Mouse (Mus musculus) midbrain, embryonic 16.5 days (tissue): ENCODE results near the gene Enox1. TPM values are rescaled to one million over a fixed set of nuclear protein-coding genes. Genes with fewer than 3 reads are reported as not detected.

Experiments
- ATAC-seq: fragments of 200-750 bp; cut with Nextera tagmentation; 2 replicates; pipeline ENCODE4 v1.8.0; 2017; ENCODE audit warnings: moderate TSS enrichment
- H3K27ac ChIP-seq: fragments of 300-500 bp; sonication (generic); 2 replicates; pipeline ENCODE4 v1.5.1; 2014; ENCODE audit warnings: mild to moderate bottlenecking, low read length, mixed read lengths
- H3K27me3 ChIP-seq: fragments of 300-500 bp; sonication (generic); 2 replicates; pipeline ENCODE4 v1.6.1; 2014; ENCODE audit warnings: low read depth, low read length, mixed read lengths; ENCODE audit not compliant: control insufficient read depth, insufficient read depth
- H3K36me3 ChIP-seq: fragments of 300-500 bp; sonication (generic); 2 replicates; pipeline ENCODE4 v1.6.1; 2014; ENCODE audit warnings: mild to moderate bottlenecking, low read length, moderate library complexity, mixed read lengths; ENCODE audit not compliant: control insufficient read depth, insufficient read depth
- H3K4me1 ChIP-seq: fragments of 300-500 bp; sonication (generic); 2 replicates; pipeline ENCODE4 v1.6.1; 2014; ENCODE audit warnings: mild to moderate bottlenecking, low read length, mixed read lengths; ENCODE audit not compliant: control insufficient read depth, insufficient read depth
- H3K4me2 ChIP-seq: fragments of 300-500 bp; sonication (generic); 2 replicates; pipeline ENCODE4 v1.6.1; 2014; ENCODE audit warnings: mild to moderate bottlenecking, low read length, mixed read lengths
- H3K4me3 ChIP-seq: fragments of 300-500 bp; sonication (generic); 2 replicates; pipeline ENCODE4 v1.5.1; 2014; ENCODE audit warnings: low read depth, mild to moderate bottlenecking, low read length, moderate library complexity, mixed read lengths
- H3K9ac ChIP-seq: fragments of 300-500 bp; sonication (generic); 2 replicates; pipeline ENCODE4 v1.6.1; 2014; ENCODE audit warnings: low read depth, low read length, mixed read lengths
- H3K9me3 ChIP-seq: fragments of 300-500 bp; sonication (generic); replicated peaks from 2 replicates; pipeline ENCODE4 v1.6.1; 2014; ENCODE audit warnings: mild to moderate bottlenecking, low read length, mixed read lengths; ENCODE audit not compliant: control insufficient read depth, poor library complexity, severe bottlenecking
- WGBS: fragments of 180-500 bp; shearing (Covaris S2); extraction: QIAGEN DNeasy Blood & Tissue Kit; methylation state at CpG from one replicate; pipeline ENCODE4 v1.1.7; 2014; 5-methylcytosine and 5-hydroxymethylcytosine counted together
- polyA plus RNA-seq: library from polyadenylated mRNA; unstranded; fragments of >200 nt; fragmentation: Nextera tagmentation; extraction: Ambion mirVana; gene quantifications from 2 replicates; pipeline ENCODE4 v1.2.1, GENCODE M21; 2015

Gene Enox1
- polyA plus RNA-seq, 1 experiment from 2014 or later: 42.8 TPM

DNA sequence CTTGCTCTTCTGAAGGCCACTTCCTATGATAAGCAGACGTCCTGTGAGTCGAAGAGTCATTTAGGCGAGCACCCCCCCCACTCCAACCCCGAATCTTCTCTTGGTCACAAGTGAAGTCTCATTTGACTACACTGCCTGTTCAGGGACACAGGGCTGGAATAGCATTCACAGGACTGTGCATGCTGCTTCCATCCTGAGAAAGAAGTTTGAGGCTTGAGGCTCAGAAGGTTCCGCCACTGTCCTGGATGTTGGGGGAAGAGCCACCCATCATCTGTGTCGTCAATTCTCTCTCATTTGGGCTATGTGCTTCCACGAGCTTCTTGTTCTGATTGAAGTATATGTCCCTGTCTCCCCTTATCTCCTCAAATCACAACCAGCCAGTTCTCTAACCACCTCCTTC lies 220.2 kb downstream of the Enox1 start:
- no peak overlapping the region for H3K4me2 ChIP-seq
- no peak overlapping the region for H3K4me3 ChIP-seq
- no peak for ATAC-seq
- H3K27ac ChIP-seq: no peak overlapping the region
- no peaks in the 10 kb centered on the region for H3K36me3 ChIP-seq
- no peak overlapping the region for H3K9ac ChIP-seq
- peaks cover 16% of the 10 kb centered on the region for H3K4me1 ChIP-seq
- H3K27me3 ChIP-seq: no peaks in the 10 kb centered on the region
- H3K9me3 ChIP-seq: no peaks in the 10 kb centered on the region
- WGBS: 88% methylated on average over 7 of the region's 7 CpGs

DNA sequence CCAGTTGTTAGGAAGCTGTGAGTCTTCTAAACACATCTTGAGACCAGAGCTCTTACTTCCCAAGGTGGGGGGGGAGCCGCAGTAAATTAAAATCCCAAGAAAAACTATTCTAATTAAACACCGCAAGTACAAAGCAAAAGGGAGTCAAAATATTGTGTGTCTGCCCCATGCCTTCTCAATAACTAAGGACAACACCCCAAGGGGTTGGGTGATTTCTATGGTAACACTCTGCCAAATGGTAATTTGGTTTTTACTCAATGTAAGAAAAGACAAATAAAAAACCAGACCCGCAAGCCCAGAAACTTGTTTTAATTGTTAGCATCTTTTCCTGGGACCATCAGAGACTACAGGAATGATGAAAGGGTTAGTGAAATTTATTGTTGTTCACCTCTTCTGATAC lies 220.9 kb downstream of the Enox1 start:
- peak overlapping the region; percentile 33 for H3K27ac ChIP-seq
- no peak overlapping the region for H3K4me3 ChIP-seq
- H3K9ac ChIP-seq: no peak overlapping the region
- H3K27me3 ChIP-seq: no peaks in the 10 kb centered on the region
- peaks cover 19% of the 10 kb centered on the region for H3K4me1 ChIP-seq
- H3K4me2 ChIP-seq: peak overlapping the region; percentile 17; the same call in 1 of the 2 replicates
- H3K9me3 ChIP-seq: no peaks in the 10 kb centered on the region
- WGBS: 28% methylated on average over 3 of the region's 3 CpGs
- H3K36me3 ChIP-seq: no peaks in the 10 kb centered on the region
- no peak for ATAC-seq

DNA sequence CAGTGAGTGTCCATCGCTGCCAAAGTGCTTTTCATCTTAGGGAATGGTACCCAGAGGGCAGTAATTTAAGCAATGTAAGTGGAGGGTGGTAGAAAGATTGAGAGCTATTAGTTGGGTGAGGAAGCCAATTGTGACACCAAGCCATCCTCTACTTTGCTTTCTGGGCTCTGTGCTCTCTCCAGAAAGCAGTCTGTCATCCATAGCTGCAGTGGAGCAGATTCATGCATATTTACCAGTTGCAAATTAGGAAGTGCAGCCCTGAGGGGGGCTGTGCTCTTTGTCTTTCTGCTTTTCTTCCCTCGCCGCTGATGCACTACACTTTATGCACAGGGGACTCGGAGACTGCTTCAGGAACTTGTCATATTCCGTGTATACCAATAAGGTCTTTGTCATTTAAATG lies 221.3 kb downstream of the Enox1 start:
- Histone ChIP-seq H3K36me3 (no peaks in the 10 kb centered on the region), H3K4me2 (peak overlapping the region; percentile 17), H3K4me3 (no peak overlapping the region), H3K27ac (peak overlapping the region; percentile 33), H3K4me1 (peaks cover 19% of the 10 kb centered on the region), H3K9ac (no peak overlapping the region), H3K27me3 (no peaks in the 10 kb centered on the region), H3K9me3 (no peaks in the 10 kb centered on the region)
- WGBS: 7% methylated on average over 5 of the region's 5 CpGs
- ATAC-seq: peak; percentile 79

DNA sequence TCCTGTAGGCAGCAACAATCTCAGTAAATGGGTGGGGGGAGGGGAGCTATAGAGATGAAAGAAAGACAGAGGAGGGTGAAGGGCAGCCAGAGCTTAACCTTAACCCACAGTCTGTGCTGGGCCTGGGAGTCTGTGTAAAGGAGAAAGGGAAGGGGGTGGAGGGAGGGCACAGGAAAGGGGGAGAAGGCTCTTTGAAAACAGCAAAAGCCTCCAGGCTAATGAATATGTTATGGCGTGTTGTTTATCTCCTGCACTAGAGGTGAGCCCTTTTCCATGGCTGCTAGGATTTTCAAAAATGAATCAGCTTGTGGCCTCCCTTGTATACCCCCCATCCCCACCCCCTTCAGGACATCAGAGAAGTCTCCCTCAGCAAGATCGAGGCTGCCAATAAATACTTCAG lies 225.0 kb downstream of the Enox1 start:
- no peak overlapping the region for H3K27ac ChIP-seq
- no peaks in the 10 kb centered on the region for H3K27me3 ChIP-seq
- H3K36me3 ChIP-seq: no peaks in the 10 kb centered on the region
- H3K4me3 ChIP-seq: no peak overlapping the region
- 2% methylated on average over 2 of the region's 2 CpGs for WGBS
- H3K4me2 ChIP-seq: no peak overlapping the region
- peaks cover 21% of the 10 kb centered on the region for H3K4me1 ChIP-seq
- no peaks in the 10 kb centered on the region for H3K9me3 ChIP-seq
- ATAC-seq: 0 out of 2 replicates have a peak, but pooled peaks have one; percentile 30
- H3K9ac ChIP-seq: no peak overlapping the region

DNA sequence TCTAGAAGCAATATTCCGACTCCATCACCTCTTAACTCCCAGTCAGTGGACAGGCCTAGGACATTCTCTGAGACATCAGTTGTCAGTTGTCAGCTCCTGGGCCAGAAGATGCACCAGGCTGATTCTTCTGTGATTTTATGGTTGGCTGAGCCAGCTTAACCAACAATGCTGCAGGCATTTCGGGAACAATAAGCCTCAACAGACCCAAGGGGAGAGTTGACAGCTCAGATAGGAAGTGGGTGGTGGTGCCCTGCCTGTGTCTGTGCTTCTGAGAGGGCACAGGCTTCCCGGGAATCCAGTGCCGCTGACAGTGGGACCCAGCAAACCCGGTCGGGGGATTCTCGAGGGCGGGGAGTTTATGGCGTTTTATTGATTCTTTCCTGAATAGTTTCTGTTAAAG lies 229.1 kb downstream of the Enox1 start:
- Histone ChIP-seq H3K4me1 (peaks cover 10% of the 10 kb centered on the region; the same call in 1 of the 2 replicates), H3K4me2 (no peak overlapping the region), H3K27ac (no peak overlapping the region), H3K4me3 (no peak overlapping the region), H3K27me3 (no peaks in the 10 kb centered on the region), H3K9ac (no peak overlapping the region), H3K36me3 (no peaks in the 10 kb centered on the region), H3K9me3 (no peaks in the 10 kb centered on the region)
- no peak for ATAC-seq
- WGBS: 22% methylated on average over 9 of the region's 9 CpGs

DNA sequence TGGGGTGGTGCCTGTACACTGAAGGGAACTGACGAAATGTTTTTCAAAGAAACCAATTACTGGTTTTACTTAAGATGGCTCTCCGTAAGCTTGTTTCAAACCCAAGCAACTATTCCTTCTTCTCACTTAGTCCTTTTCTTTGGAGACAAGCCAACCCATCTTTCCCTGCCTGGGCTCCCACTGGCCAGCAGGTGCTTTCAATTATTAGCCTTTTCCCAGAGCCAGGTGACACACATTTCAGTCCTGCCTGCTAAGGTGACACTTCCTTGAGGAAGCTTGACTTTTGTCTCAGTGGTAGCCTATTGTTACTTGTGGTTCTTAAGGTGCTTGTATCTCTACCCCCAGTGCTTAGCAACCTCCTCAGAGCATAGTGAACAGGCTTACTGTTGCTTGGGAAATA lies 231.3 kb downstream of the Enox1 start:
- Histone ChIP-seq H3K36me3 (no peaks in the 10 kb centered on the region), H3K4me2 (no peak overlapping the region), H3K27me3 (no peaks in the 10 kb centered on the region), H3K9me3 (no peaks in the 10 kb centered on the region), H3K9ac (no peak overlapping the region), H3K27ac (no peak overlapping the region), H3K4me1 (peaks cover 7% of the 10 kb centered on the region; the same call in 1 of the 2 replicates), H3K4me3 (no peak overlapping the region)
- 86% methylated on average over 2 of the region's 2 CpGs for WGBS
- ATAC-seq: no peak

DNA sequence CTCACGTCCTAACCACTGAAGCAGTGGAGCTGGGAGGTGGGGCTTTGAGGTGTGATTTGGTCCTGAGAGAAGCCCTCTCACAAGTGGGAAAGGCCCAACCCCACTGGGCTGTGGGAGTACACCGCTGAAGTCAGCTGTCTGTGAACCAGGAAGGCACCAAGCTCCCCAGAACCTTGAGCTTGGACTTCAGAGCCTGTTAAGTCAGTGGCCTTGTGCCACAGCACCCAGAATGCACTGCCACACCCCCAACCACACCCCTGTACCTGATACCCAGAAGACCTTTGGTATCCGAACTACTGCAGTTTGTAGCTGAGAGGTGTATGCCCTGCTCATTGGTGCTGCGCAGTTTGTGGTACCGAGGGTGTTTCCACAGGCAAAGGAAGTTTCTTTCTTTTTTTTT lies 232.7 kb downstream of the Enox1 start:
- 91% methylated on average over 5 of the region's 5 CpGs for WGBS
- no peak; the same call in 1 of the 2 replicates for ATAC-seq

DNA sequence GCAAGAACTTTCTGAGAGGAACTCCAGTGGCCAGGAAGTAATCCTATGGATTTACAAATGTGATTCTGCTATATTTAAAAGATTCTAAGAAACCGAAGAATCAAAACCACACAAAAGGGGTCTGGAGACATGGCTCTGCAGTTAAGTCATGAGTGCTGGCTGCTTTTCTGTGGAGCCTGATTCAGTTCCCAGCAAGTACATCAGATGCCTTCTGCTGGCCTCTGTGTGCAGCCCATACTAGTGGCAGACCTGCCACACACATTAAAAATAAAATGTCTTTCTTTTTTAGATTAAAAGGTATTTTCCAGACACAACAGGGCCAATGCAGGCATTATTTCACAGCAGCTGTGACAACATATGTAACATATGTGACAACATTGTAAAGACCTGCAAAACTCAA lies 235.9 kb downstream of the Enox1 start:
- ATAC-seq: no peak
- Histone ChIP-seq H3K9ac (no peak overlapping the region), H3K4me2 (no peak overlapping the region), H3K9me3 (no peaks in the 10 kb centered on the region), H3K36me3 (no peaks in the 10 kb centered on the region), H3K27me3 (no peaks in the 10 kb centered on the region), H3K27ac (no peak overlapping the region), H3K4me1 (peaks cover 3% of the 10 kb centered on the region; the same call in 1 of the 2 replicates), H3K4me3 (no peak overlapping the region)
- 55% methylated on average over 1 of the region's 1 CpGs for WGBS

More for the DNA sequence above, 232.7 kb downstream of the Enox1 start:
- no peaks in the 10 kb centered on the region for H3K27me3 ChIP-seq
- H3K36me3 ChIP-seq: no peaks in the 10 kb centered on the region
- no peak overlapping the region for H3K9ac ChIP-seq
- no peak overlapping the region for H3K4me3 ChIP-seq
- H3K9me3 ChIP-seq: no peaks in the 10 kb centered on the region
- H3K4me1 ChIP-seq: peaks cover 7% of the 10 kb centered on the region; the same call in 1 of the 2 replicates
- no peak overlapping the region for H3K27ac ChIP-seq
- no peak overlapping the region for H3K4me2 ChIP-seq

DNA sequence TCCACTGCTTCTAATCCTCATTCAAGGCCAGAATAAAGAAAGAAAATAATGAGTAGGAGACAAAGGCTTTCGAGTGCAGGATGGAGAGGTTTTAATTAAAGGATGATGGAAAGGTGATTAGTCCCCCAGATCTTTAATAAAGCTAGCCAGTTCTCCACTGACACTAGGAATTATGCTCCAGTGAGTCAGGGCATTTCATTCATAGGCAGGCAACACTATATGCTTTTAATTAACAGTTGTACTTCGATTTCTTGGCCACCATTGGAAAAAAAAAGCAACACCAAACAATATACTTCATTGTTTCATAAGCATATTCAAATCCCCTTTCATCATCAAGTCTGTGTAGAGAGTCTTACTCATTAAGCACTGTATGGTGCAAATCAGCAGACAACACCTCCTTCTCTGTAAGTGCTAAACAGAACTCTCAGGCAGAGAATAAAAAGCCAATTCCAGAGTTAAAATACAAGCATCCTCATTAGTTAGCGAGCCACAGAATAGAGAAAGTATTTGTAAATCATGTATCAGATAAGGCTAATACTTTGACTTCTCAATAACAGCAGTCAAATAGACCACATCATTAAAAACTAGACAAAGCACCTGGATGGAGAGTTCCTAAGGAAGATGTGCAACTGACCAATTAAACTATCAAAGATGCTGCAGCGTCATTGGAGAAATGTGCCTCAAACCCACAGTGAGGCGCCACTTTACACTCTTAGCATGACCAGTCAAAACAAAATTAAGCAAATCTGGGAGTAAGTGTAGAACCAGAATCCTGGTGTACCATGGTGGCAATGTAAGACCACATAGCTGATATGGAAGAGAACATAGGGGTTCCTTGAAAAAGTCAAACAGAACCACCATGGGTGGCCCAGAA lies 249.9 kb downstream of the Enox1 start:
- Histone ChIP-seq H3K9me3 (no peaks in the 10 kb centered on the region), H3K9ac (no peak overlapping the region), H3K27me3 (no peaks in the 10 kb centered on the region), H3K4me2 (no peak overlapping the region), H3K4me1 (no peaks in the 10 kb centered on the region), H3K36me3 (no peaks in the 10 kb centered on the region), H3K4me3 (no peak overlapping the region), H3K27ac (no peak overlapping the region)
- no peak for ATAC-seq
- WGBS: 55% methylated on average over 5 of the region's 5 CpGs
